Mouse (Mus musculus) forebrain, postnatal 0 days (tissue): ENCODE data around the gene H2afv. TPM values are rescaled to one million over a fixed set of nuclear protein-coding genes. Genes with fewer than 3 reads are reported as not detected.

Experiments used
- ATAC-seq: fragments of 200-750 bp; cut with Nextera tagmentation; 2 replicates; pipeline ENCODE4 v1.8.0; 2017; ENCODE audit warnings: mild to moderate bottlenecking, moderate library complexity
- DNase-seq: peaks from one replicate; pipeline ENCODE4 v3.0.0-alpha.2; 2015
- H3K27ac ChIP-seq: fragments of 300-500 bp; sonication (generic); 2 replicates; pipeline ENCODE4 v1.5.1; 2014; ENCODE audit warnings: low read depth, mild to moderate bottlenecking, antibody characterized with exemption, low read length, moderate library complexity, mixed read lengths
- H3K27me3 ChIP-seq: fragments of 300-500 bp; sonication (generic); 2 replicates; pipeline ENCODE4 v1.6.1; 2014; ENCODE audit warnings: mild to moderate bottlenecking, low read length, mixed read lengths; ENCODE audit not compliant: insufficient read depth
- H3K36me3 ChIP-seq: fragments of 300-500 bp; sonication (generic); 2 replicates; pipeline ENCODE4 v1.6.1; 2014; ENCODE audit warnings: mild to moderate bottlenecking, moderate library complexity; ENCODE audit not compliant: insufficient read depth
- H3K4me1 ChIP-seq: fragments of 300-500 bp; sonication (generic); 2 replicates; pipeline ENCODE4 v1.6.1; 2014; ENCODE audit warnings: antibody characterized with exemption; ENCODE audit not compliant: insufficient read depth
- H3K4me2 ChIP-seq: fragments of 300-500 bp; sonication (generic); 2 replicates; pipeline ENCODE4 v1.6.1; 2014; ENCODE audit warnings: low read depth, mild to moderate bottlenecking, moderate library complexity
- H3K4me3 ChIP-seq: fragments of 300-500 bp; sonication (generic); 2 replicates; pipeline ENCODE4 v1.5.1; 2014; ENCODE audit warnings: low read depth, low read length, mixed read lengths
- H3K9ac ChIP-seq: fragments of 300-500 bp; sonication (generic); 2 replicates; pipeline ENCODE4 v1.6.1; 2014; ENCODE audit warnings: mild to moderate bottlenecking
- H3K9me3 ChIP-seq: fragments of 300-500 bp; sonication (generic); 2 replicates; pipeline ENCODE4 v1.6.1; 2016; ENCODE audit warnings: low read length
- CTCF ChIP-seq: sonication (generic); IDR thresholded peaks from 2 replicates; pipeline ENCODE4 v1.5.1; 2016; ENCODE audit warnings: antibody characterized with exemption, control low read depth, low read depth
- WGBS: fragments of 180-500 bp; shearing (Covaris S2); extraction: QIAGEN DNeasy Blood & Tissue Kit; methylation state at CpG from one replicate; pipeline ENCODE4 v1.1.7; 2014; 5-methylcytosine and 5-hydroxymethylcytosine counted together
- polyA plus RNA-seq: library from polyadenylated mRNA; unstranded; fragments of >200 nt; fragmentation: Nextera tagmentation; extraction: Ambion mirVana; gene quantifications from 2 replicates; pipeline ENCODE4 v1.2.1, GENCODE M21; 2015
- total RNA-seq: library from RNA; depleted of rRNA; stranded (reverse); fragments of >200 nt; gene quantifications from 2 replicates; pipeline ENCODE4 v1.2.3, GENCODE M21; 2014

Gene H2afv
- total and polyA plus RNA-seq, 2 experiments from 2014 or later: 55.3 to 185 TPM

DNA sequence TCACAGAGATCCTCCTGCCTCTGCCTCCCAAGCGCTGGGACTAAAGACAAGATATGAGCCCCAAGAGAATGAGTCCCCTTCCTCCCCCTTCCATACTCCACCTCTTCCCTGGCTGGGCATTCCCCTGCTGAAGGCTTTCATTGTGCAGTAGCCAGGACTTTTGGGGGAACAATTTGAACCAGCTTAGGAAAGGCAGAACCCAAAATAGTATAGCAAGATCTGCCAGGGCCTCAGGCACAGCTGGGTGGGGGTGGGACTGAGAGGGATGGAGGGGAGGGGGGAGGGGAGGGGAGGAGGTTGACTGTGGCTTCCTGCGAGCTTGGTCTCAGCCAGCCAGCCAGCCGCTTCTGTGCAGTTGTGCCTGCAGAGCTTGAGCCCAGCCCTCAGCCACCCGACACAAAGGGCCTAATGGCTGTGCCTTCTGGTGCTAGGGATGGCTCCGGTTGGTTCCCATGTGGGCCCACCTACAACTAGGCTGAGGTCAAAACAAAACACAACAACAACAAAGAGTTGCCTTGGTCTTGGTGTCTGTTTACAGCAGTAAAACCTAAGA is 34.1 kb downstream of the H2afv start:
- Histone ChIP-seq H3K27me3 (no peaks in the 10 kb centered on the region), H3K4me1 (0 out of 2 replicates have a peak, but pooled peaks cover 7% of the 10 kb centered on the region), H3K9ac (no peak overlapping the region), H3K9me3 (no peaks in the 10 kb centered on the region), H3K4me2 (no peak overlapping the region), H3K27ac (no peak overlapping the region), H3K4me3 (no peak overlapping the region), H3K36me3 (peaks cover 9% of the 10 kb centered on the region)
- WGBS: 40% methylated on average over 5 of the region's 5 CpGs
- ATAC-seq (0 out of 2 replicates have a peak, but pooled peaks have one; percentile 3), DNase-seq (no peak)
- TF ChIP-seq CTCF: no peak

- peaks cover 39% of the 10 kb centered on the region for H3K36me3 ChIP-seq
- no peak overlapping the region for H3K4me3 ChIP-seq
- H3K27ac ChIP-seq: no peak overlapping the region
- no peaks in the 10 kb centered on the region for H3K9me3 ChIP-seq
- H3K9ac ChIP-seq: no peak overlapping the region
- ATAC-seq (no peak), DNase-seq (no peak)
- H3K4me1 ChIP-seq: no peaks in the 10 kb centered on the region
- no peak for TF ChIP-seq CTCF
- no peaks in the 10 kb centered on the region for H3K27me3 ChIP-seq
- H3K4me2 ChIP-seq: no peak overlapping the region
- 87% methylated on average over 3 of the region's 3 CpGs for WGBS
These were observed 37.1 kb downstream of the H2afv start for GRCm38 (mm10) chr11:6407162-6407621.

DNA sequence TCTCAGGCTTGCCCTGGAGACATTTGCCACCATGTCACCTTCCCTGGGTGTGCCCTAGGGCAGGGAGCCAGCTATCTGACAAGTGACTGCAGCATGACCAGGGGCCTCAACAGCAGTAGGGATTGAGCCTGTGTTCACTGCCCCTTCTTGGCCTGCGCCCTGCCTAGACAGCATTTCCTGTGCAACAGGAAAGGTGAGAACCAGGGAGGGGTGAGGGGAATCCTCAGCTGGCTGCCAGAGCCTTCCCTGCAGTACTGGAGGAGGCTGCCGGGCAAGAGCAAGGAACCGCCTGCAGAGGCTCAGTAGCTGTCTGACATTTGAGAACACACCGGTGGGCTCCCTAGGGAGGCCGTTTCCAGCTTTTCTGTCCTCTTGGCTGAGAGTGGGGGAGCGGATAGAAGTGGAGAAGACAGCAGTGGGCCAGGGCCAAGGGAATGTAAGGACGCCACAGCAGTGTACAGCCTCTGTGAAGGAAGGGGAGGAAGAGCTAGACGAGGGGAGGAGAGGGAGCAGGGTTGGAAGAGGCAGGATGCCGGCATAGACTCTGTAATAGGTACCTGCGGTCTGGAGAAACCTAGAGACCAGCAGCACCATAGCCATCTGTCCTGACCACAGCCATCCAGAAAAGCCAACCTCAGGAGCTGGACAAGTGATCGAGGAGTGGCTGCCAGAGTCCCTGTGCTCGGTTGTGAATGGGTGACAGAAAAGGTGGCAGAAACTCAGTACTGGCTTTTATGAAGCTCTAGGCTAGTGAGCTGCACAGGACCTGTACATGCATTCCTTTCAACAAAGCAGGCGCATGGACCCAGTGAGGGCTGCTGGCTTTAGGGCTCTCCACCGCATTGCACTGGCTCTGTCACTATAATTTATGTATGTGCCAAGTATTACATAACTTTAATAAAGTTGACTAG is 37.7 kb downstream of the H2afv start:
- ATAC-seq (peak; percentile 29; the same call in 1 of the 2 replicates), DNase-seq (peak; percentile 41)
- no peak overlapping the region for H3K4me3 ChIP-seq
- 56% methylated on average over 14 of the region's 14 CpGs for WGBS
- H3K36me3 ChIP-seq: peaks cover 45% of the 10 kb centered on the region
- no peaks in the 10 kb centered on the region for H3K9me3 ChIP-seq
- H3K9ac ChIP-seq: no peak overlapping the region
- H3K4me2 ChIP-seq: no peak overlapping the region
- H3K4me1 ChIP-seq: no peaks in the 10 kb centered on the region
- TF ChIP-seq CTCF: no peak
- peak overlapping the region; percentile 52 for H3K27ac ChIP-seq
- H3K27me3 ChIP-seq: no peaks in the 10 kb centered on the region

GRCm38 (mm10) chr11:6405591-6406081 is 38.6 kb downstream of the H2afv start:
- DNase-seq: no peak

GRCm38 (mm10) chr11:6404699-6405566 is 39.3 kb downstream of the H2afv start:
- Histone ChIP-seq H3K4me3 (no peak overlapping the region), H3K9ac (no peak overlapping the region), H3K9me3 (no peaks in the 10 kb centered on the region), H3K27me3 (no peaks in the 10 kb centered on the region), H3K27ac (peak overlapping the region; percentile 54; the same call in 1 of the 2 replicates), H3K36me3 (peaks cover 60% of the 10 kb centered on the region), H3K4me2 (no peak overlapping the region), H3K4me1 (no peaks in the 10 kb centered on the region)
- peak; percentile 48 for ATAC-seq
- TF ChIP-seq CTCF: no peak
- DNase-seq: peak; percentile 63
- 78% methylated on average over 9 of the region's 9 CpGs for WGBS

More at GRCm38 (mm10) chr11:6405591-6406081, 38.6 kb downstream of the H2afv start:
- H3K27me3 ChIP-seq: no peaks in the 10 kb centered on the region
- H3K4me2 ChIP-seq: no peak overlapping the region
- TF ChIP-seq CTCF: no peak
- peaks cover 53% of the 10 kb centered on the region for H3K36me3 ChIP-seq
- peak overlapping the region; percentile 54 for H3K27ac ChIP-seq
- H3K9me3 ChIP-seq: no peaks in the 10 kb centered on the region
- ATAC-seq: no peak
- no peak overlapping the region for H3K4me3 ChIP-seq
- H3K4me1 ChIP-seq: no peaks in the 10 kb centered on the region
- 81% methylated on average over 4 of the region's 4 CpGs for WGBS
- H3K9ac ChIP-seq: no peak overlapping the region

DNA sequence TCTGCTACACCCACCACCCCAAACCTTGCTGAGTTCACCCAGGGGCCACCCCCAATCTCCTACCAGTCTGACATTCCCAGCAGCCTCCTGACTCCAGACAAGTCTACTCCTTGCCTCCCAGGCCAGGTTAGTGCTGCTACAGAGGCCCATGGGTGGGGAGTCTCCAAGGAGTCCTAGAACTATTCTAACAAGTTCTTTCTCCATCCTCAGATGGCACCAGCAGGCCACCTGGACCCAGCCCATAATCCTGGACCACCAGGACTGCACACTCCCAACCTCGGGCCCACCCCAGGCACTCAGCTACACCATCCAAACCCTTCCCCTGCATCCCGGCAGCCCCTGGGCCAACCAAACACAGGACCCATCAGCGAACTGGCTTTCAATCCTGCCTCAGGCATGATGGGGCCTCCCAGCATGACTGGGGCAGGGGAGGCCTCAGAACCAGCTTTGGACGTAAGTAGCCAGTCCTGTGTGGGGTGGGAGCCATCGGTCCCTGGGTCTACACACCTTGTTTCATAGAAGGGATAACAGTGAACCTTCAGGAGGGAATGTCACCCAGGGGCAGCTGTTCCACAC is 40.3 kb downstream of the H2afv start:
- Histone ChIP-seq H3K9me3 (no peaks in the 10 kb centered on the region), H3K27ac (no peak overlapping the region), H3K9ac (no peak overlapping the region), H3K36me3 (peaks cover 71% of the 10 kb centered on the region), H3K4me1 (no peaks in the 10 kb centered on the region), H3K4me3 (no peak overlapping the region), H3K27me3 (no peaks in the 10 kb centered on the region), H3K4me2 (no peak overlapping the region)
- TF ChIP-seq CTCF: no peak
- WGBS: 95% methylated on average over 5 of the region's 5 CpGs
- ATAC-seq (no peak), DNase-seq (no peak)
